Mouse (Mus musculus) kidney, postnatal 4 days (tissue): ENCODE results near the gene Pnkd.
"Not testable (repeated sequence)": the region's sequence is repeated elsewhere in the genome, so short reads cannot be mapped to it uniquely, and the experiment has no call there.

ENCODE experiments used
- DNase-seq, 2 experiments: peaks; one replicate each; pipeline ENCODE4 v3.0.0; 2021; ENCODE audit warnings: mixed read lengths in 2 of 2

Gene Pnkd

DNA sequence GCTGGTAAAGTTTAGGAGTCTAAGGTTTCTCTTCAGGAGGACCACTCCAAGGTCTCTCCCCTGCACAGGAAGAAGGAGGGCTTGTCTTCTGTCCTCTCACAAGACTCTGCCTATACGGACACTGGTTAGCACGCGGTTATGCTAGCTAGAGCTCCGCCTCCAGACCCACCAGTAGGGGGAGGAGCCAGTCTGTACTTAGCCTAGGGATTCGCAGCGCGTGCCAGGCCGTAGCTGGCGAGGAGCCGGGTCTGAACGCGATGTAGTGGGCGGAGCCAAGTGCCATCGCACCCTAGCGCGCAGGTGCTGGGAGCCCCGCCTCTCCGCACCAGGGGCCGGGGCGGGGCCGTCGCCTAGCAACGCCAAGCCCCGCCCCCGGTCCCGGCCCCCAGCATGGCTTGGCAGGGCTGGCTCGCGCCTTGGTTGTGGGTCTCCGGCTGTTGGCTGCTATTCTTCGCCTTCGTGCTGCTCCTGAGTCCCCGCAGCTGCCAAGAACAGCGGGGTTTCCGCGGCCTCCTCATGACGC, 47.6 kb downstream of the Pnkd start:
- DNase-seq: peak; percentile 95 to 97

DNA sequence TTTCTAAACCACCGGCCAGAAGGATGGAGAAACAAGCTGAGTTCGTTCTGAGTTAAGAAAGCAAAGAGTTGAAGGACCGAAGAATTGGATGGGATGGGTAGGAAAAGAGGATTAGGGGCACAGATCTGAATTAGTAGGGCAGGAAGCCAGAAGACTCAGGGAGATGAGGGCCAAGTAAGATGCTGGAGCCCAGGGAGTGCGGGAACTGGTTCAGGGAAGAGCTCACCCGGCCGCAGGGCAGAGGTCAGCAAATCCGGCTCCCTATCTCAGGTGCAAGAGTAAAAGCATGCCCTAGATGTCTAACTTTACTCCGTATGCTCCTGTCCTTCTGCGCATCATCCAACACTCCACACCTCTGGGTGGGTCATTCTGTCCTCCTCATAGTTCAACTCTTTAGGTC, 48.2 kb downstream of the Pnkd start:
- DNase-seq: no peak

DNA sequence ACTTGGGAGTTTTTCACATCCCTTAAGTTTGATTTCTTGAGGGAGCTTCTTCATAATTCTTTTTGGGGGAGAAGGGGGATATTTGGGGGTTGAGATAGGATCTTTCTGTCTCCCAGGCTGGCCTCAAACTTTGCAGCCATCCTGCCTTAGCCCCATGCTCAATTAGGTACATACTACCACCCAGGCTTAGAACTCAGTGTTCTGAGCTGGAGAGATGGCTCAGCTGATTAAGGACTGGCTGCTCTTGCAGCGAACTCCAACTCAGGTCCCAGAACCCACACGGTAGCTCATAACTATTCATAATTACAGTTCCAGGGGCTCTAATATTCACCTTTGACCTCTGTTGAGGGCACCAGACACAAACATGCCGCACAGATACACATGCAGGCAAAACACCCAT, 49.9 kb downstream of the Pnkd start:
- DNase-seq: no peak

DNA sequence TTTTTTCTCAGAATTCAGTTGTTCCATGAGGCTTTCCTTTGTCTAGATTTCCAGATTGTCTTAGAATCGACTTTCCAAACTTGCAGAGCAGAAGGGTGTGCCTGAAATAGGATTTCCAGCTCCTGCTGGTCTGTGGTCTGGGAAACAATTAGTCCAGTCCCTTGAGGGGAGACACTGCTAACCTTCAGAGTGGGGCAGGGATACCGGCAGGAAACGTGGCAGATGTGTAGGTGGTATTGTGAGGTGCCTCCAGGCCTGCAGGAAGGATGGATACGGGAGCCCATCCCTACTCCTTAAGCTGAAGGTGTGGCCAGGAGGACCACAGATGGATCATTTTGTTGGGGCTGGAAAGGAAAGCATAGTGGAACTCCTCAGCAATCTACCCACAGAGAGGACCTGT, 50.3 kb downstream of the Pnkd start:
- DNase-seq: no peak

DNA sequence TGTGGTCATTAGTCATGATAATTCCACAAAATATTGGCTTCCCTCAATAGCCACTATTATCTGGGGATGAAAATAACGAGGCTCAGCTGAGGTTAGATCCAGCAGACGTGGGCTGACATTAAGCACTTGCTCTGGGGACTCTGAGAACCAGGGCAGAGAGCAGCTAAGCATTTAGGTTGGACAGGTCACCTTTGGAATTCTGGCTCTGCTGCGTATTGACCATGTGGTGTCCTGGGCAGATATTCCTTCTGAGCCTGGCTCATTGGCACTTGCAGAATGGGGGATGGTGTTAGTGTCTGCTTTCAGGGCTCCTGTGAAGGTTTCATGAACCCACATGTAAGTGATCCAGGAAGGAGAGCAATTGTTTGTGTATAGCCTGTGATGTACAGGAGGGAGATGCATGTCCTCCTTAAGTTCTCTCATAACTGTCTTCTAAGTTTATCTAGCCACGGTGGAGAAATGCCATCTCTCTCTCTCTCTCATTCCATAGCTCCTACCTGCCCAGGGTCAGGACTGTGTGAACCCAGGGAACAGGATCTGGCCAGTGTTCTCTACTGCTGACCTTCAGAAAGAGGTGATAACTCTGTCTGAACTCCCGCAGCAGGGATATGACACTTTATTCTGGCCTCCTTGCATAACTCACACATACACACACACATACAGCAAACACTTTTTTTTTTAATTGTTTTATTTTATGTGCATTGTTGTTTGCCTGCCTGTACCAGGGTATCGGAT, 50.9 kb downstream of the Pnkd start:
- no peak for DNase-seq

DNA sequence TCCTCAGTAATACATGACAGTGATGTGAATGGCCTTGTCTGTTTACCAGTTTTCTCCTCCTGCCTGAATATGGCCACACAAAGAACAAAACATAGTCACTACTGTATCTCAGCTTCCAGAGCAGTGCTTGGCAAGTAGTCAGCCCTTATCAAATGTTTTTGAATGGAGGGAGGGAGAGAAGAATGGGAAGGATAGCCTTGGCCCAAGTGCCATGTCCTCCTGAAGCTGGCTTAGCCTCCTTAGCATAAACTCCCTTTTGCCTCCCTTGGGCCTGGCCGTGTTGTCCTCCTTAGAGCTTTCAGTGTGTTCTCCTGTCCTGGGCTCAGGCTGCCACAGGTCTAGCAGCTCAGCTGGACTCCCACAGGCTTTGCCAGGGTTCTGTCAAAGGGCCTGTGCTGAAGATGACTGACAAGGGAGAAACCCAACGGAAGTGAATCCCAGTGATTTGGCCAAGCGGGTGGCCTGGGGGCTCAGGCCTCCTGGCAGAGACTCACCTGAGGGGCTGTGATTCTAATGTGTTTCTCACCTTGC, 52.6 kb downstream of the Pnkd start:
- DNase-seq: no peak

DNA sequence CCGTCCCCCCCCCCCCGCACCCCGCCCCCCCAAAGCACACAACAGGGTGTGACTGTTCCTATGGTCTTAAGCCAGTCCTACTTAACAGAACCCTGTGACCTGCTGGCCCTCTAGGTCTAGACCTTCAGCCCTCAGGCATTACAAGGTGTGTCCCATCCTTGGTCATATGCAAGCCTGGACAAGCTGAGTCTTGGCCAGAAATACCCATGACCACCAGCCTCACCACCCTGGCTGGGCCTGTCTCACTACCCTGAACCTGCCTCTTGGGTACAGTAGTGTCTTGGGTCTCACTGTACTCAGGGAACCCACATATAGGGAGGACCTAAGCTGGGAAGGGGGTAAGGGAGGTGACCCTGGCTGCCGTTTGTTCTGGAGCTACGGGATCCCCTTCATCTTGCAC, 53.3 kb downstream of the Pnkd start:
- no peak for DNase-seq

DNA sequence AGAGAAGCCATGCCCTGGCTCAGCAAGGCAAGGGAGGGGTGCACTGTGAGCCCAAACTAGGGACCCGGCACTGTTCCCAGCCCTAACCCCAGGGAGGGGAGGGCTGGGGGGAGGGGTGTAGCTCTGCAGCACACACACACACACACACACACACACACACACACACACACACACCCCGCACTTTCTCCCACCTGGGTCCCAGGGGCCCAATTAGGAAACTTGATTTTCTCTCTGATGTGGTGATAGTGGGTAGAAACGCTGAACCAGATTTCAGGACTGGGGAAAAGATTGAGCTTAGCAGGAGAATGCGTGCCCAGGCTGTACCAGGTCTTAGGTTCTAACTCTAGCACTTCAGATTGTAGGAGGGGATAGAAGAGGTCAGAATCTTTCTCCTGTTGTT, 53.9 kb downstream of the Pnkd start:
- DNase-seq: no peak

DNA sequence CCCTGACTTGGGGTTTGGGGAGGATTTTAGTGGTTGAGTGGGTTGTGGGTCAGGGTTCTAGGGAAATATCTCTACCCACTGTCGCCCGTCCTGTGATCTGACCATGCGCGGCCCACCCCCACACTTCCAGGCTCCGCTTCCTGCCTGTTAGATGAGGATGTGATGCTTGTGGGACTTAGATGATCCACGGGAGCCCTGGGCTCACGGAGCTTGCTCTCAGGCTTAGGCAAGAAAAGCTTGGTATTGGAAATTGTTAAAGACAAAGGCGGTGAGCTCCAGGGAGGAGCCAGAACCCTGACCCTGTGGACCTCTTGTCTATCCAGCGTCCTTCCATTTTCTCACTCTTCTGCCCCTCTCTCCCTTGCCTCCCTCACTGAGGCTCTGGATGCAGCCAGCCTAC, 55.2 kb downstream of the Pnkd start:
- no peak for DNase-seq

DNA sequence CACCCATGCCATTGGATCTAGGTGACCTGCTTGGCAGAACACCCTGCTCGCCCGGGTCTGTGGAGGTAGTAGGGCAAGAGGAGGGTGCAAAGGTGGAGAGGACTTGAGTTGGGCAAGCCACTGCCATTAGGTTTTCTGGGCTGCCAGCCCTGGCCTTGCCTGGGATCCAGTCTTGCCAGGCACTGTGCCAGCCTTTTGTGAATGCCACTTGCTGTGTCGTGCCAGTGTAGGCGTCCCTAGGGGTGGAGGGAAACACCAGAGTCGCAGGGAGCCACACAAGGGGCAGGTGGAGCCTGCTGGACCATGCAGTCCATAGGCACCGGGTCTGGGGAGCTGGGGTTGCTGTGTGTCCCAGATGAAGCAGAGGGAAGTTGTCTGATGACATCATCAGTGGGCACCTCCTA, 55.6 kb downstream of the Pnkd start:
- DNase-seq: peak; percentile 27 to 28

DNA sequence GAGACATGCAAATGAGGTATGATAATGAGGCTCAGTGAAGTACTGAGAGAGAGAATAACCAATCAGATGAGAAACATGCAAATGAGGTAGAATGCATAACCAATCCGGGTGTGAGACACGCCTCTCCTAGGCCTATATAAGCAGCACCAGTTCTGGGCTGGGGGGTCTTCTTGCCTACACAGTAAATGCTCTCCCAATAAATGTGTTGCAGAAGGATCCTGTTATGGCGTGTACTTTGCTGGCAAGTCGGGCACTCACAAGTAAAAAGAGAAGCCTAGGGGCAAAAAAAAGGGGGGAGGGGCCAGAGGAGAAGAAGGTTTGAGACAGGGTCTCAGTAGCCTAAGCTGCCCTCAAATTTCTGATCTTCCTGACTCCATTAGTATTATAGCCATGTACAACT, 56.3 kb downstream of the Pnkd start:
- DNase-seq: not testable (repeated sequence)

DNA sequence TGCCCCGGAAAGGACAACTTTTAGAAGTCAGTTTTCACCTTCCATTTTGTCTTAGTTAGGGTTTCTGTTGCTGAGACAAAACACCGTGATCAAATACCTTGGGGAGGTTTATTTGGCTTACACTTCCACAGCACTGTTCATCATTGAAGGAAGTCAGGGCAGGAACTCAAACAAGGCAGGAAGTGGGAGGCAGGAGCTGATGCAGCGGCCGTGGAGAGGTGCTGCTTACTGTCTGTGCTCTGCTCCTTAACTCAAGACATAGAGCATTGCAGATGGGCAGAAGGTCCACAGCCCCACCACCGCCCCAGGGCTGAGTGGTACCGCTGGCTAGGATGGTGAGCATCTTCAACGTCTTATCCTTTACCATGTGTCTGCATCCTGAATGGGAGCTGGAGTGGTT, 57.2 kb downstream of the Pnkd start:
- DNase-seq: no peak

DNA sequence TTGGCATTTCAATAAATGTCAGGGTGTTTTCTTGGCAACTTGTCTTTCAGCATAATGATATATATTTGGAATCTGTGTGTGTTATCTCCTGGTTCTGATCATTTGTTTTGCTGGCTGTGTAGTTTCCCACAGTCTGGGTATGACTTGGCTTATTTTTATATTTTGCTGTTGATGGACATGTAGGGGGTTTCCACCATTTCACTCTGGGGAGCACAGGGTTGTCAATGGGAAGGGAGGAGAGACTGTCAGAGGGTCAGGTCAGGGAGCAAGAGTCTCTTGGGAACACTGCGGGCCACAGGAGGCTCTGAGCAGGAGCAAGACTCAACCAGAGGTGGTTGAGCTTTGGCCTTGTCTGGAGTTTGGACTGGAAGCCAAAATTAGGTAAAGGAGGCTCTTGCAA, 57.6 kb downstream of the Pnkd start:
- no peak for DNase-seq

DNA sequence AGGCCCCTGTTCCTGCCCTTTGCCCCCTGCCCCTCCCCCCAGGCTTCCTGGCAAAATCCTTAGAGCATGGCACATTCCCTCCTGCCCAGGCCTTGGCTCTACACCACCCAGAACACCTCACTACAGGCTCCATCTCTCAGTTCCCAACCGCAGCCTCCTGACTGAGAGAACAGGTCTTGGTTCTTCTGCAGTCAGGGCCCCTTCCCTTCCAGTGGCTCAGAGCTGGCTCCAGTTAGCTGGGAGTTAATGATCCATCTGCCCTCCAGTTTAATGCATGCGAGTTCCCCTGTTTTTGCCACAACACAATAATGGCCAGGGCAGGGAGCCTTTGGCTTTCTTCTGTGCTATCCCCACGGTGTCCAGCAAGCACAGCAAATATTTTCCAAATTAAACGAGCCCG, 58.4 kb downstream of the Pnkd start:
- peak; percentile 46 to 67 for DNase-seq

DNA sequence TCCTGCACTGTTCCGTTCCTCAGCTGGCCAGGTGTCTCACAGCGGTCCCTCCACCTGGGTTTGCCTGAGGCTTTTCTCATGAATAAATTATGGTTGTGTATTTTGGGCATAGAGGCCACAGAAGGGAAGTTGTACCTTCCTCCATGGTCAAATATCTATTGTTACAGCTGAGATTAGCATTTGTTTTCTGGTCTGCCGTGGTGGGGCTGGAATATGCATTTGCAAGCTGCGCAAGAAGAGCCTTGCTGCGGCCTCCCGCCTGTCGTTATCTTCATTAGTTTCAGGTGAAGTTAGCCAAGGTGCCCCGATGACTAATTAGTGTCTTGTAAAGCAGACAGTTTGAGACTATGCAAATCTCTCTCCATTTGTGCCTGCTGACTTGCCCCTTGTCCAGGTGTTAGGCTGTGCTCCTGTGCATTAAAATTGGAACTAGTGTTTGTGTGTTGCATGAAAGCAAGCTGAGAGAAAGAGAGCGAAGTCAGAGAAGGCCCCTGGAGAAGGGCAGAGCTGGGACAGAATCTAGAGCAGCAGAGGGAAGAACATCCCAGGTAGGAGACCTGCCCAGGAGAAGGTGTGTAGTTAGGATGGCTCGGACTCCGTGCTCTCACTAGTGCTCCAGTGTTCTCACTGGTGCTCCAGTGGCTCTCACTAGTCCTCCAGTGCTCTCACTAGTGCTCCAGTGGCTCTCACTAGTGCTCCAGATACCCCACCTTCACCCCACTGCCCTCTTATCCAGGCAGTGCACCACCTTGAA, 59.6 kb downstream of the Pnkd start:
- no peak for DNase-seq

DNA sequence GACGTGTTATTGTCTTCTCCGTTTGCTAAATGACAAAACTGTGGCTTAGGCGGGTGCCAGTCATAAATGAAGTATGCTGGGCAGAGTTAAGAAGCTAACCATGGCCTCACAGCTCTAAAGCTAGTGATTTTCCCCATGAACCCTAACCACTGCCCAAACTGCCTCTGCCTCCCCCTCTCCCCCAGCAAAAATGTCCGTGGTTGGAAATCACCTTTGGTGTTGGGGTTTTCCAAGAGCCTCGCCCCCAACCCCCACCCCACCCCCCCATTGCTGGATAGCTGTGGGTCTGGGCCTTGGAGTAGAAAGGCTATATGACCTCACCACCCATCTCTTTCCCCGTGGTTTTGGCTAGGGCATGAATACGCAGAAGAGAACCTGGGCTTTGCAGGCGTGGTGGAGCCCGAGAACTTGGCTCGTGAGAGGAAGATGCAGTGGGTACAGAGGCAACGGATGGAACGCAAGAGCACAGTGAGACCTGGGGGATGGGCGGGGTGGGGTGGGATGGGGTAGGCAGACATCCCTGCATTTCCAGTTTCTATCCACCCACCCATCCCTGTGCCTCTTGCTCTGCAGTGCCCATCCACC, 66.5 kb downstream of the Pnkd start:
- no peak for DNase-seq

DNA sequence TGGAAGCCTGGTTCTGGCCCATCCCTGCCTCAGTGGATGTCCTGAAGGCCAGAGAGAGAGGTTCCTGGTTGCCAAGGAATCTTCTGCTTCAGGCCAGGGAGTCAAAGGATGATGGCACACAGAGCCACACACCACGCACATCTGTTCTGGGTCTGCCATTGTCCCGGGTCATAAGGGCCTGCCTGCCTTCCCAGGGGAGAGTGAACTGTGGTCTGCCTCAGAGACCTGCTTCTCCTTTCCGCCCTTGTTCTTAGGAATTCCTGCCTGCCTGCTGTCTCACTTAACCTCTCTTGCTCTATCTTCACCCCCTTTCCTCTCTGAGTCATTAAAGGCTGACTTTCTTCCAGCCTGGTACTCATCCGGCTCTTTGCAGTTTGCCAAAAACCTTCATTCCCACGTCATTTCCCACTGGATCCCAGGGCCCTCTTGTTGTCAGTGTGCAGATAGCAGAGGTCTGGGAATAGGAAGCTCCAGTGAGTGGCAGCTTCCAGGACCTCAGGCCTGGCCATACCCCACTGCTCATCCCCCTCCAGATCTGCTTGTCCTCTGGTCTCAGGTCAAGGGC, 67.9 kb downstream of the Pnkd start:
- DNase-seq: no peak

DNA sequence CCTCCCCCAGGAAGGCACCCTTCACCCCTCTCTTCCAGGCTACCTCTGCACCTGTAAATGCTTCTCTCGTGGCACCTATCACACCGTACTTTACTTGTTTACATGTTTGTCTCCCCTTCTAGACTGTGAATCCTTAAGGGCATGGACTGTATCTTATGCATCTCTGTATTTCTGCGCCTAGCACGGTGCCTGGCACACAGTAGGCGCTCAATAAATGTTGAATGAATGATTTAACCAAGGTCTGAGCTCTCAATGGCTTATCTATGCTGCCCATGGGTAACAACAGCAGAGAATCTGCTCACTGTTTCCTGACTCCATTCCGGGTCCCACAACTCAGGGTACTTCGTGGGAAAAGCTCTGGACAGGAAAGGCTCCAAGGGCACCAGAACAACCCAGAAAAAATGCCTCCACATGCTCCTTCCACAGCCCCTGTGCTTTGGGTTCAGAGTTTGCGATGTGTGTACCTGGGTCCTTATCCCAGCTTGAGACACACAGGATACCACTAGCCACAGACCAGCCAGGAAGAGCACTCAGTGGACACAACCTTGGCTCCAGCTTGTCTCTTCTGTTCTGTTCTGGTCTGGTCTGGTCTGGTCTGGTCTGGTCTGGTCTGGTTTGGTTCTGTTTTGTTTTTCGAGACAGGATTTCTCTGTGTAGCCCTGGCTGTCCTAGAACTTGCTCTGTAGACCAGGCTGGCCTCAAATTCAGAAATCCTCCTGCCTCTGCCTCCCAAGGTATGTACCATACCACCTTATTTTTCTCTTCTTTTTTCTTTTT, 68.9 kb downstream of the Pnkd start:
- no peak for DNase-seq

DNA sequence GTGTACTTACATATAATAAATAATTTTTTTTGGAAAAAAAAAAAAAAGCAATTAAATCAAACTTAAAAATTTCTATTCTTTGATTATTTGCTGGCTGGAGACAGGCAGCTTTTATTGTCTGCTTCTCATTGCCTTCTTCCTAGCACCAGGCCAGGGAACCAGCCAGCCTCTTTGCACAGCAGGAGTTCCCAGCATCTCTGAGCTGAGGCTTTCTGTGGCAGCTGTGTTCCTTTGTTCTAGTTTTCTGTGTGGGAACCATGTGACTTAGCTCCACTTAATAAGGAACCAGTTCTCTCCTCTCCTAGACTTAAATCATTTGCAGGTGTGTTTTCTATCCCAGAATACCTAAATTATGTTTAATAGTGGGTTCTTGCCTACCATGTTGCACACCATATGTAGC, 72.8 kb downstream of the Pnkd start:
- DNase-seq: no peak

DNA sequence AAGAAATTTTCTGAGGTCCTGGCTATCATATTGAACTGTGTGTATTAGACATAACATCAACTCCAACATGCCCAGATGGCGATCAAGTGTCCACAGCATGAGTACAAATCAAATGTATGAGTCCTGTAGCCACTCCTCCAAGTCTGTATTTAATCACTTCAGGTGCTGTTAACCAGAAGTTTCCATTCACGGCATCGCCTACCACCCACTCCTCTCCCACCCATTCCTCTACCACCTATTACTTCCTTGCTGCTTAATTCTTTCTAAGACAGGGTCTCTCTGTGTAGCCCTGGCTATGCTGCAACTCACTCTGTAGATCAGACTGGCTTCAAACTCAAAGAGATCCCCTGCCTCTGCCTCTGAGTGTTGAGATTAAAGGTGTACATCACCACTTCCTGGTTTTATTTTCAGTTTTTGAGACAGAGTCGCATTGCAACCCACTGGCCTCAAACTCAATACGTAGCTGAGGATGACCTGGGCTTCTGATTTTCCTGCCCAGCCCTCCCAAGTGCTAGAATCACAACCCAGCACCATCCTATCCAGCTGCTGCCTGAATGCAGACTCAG, 75.3 kb downstream of the Pnkd start:
- DNase-seq: no peak

DNA sequence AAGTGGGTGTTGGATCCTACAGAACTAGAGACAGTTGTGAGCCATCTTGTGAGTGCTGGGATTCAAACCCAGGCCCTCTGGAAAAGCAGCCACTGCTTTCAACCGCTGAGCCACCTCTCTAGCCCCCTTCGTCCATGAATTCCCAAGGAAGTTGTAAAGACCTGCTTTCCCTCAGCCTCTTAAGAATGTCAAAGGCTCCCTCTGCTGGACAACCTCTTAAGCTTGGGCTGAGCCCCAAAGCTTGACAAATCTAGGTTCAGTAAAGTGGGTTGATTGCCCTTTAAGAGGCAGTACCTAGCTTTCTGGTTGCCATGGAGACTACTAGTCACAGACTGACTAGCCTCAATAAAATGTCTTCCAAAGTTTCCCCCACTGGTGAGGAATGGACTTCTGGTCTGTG, 77.1 kb downstream of the Pnkd start, which contains the start of gene Catip:
Catip (plus strand) TSS at position 297 of the 400 bp plus-strand sequence.
- peak; percentile 76 to 83 for DNase-seq
